Mouse (Mus musculus): Measurements from ENCODE around the gene Meis3. TPM values are rescaled to one million over a fixed set of nuclear protein-coding genes. Genes with fewer than 3 reads are reported as not detected.

The Meis3 gene
- polyA plus RNA-seq (2014; fragmentation: Nextera tagmentation; extraction: Ambion mirVana), result 88.8 and 97.6 TPM in 2 replicates

GRCm38 (mm10) chr7:16174597-16175541 lies at the start of gene Meis3:
TSS of gene Meis3 (plus strand) at chr7:16175090.
- peak; percentile 82 for DNase-seq (ENCODE audit: low spot score)
- Histone ChIP-seq H3K27ac (ENCODE audit: low read depth, low read length) (peak within 1 kb of the TSS; percentile 68), H3K4me2 (ENCODE audit: low read length) (peak within 1 kb of the TSS; percentile 68), H3K4me1 (ENCODE audit: control insufficient read depth, insufficient read depth, low read length) (peaks cover 10% of the 10 kb centered on the region), H3K36me3 (ENCODE audit: control insufficient read depth, insufficient read depth, low read length) (peaks cover 14% of the 10 kb centered on the region), H3K9me3 (replicated peaks; ENCODE audit: control insufficient read depth, low read length) (no peaks in the 10 kb centered on the region), H3K4me3 (ENCODE audit: low read depth, low read length) (peak within 1 kb of the TSS; percentile 70), H3K9ac (ENCODE audit: low read length) (peak within 1 kb of the TSS; percentile 88), H3K27me3 (replicated peaks; ENCODE audit: control insufficient read depth, insufficient read depth, low read length) (no peaks in the 10 kb centered on the region)
- peak; percentile 94 for ATAC-seq
- under 1% methylated on average over 36 of the region's 42 CpGs for WGBS

- H3K27ac ChIP-seq (ENCODE audit: low read depth, low read length), result no peak overlapping the region
- peaks cover 9% of the 10 kb centered on the region for H3K4me1 ChIP-seq (ENCODE audit: control insufficient read depth, insufficient read depth, low read length)
- 92% methylated on average over 9 of the region's 9 CpGs for WGBS
- no peak overlapping the region for H3K9ac ChIP-seq (ENCODE audit: low read length)
- H3K36me3 ChIP-seq (ENCODE audit: control insufficient read depth, insufficient read depth, low read length), result 0 out of 2 replicates have a peak, but pooled peaks cover 6% of the 10 kb centered on the region
- no peak for DNase-seq (ENCODE audit: low spot score)
- H3K4me2 ChIP-seq (ENCODE audit: low read length), result no peak overlapping the region
- H3K27me3 ChIP-seq (replicated peaks; ENCODE audit: control insufficient read depth, insufficient read depth, low read length), result no peaks in the 10 kb centered on the region
- no peak overlapping the region for H3K4me3 ChIP-seq (ENCODE audit: low read depth, low read length)
- H3K9me3 ChIP-seq (replicated peaks; ENCODE audit: control insufficient read depth, low read length), result no peaks in the 10 kb centered on the region
- no peak for ATAC-seq
Measured at GRCm38 (mm10) chr7:16125829-16126228, 49.1 kb upstream of the Meis3 start.

- DNase-seq (ENCODE audit: low spot score), result no peak
- H3K36me3 ChIP-seq (ENCODE audit: control insufficient read depth, insufficient read depth, low read length), result 0 out of 2 replicates have a peak, but pooled peaks cover 3% of the 10 kb centered on the region
- no peaks in the 10 kb centered on the region for H3K9me3 ChIP-seq (replicated peaks; ENCODE audit: control insufficient read depth, low read length)
- H3K4me2 ChIP-seq (ENCODE audit: low read length), result no peak overlapping the region
- H3K4me1 ChIP-seq (ENCODE audit: control insufficient read depth, insufficient read depth, low read length), result peaks cover 30% of the 10 kb centered on the region
- no peaks in the 10 kb centered on the region for H3K27me3 ChIP-seq (replicated peaks; ENCODE audit: control insufficient read depth, insufficient read depth, low read length)
- 74% methylated on average over 6 of the region's 6 CpGs for WGBS
- H3K27ac ChIP-seq (ENCODE audit: low read depth, low read length), result no peak overlapping the region
- H3K4me3 ChIP-seq (ENCODE audit: low read depth, low read length), result no peak overlapping the region
- H3K9ac ChIP-seq (ENCODE audit: low read length), result no peak overlapping the region
- no peak for ATAC-seq
Measured at GRCm38 (mm10) chr7:16128344-16128743, 46.5 kb upstream of the Meis3 start.

- peaks cover 34% of the 10 kb centered on the region for H3K4me1 ChIP-seq (ENCODE audit: control insufficient read depth, insufficient read depth, low read length)
- H3K27ac ChIP-seq (ENCODE audit: low read depth, low read length), result no peak overlapping the region; the same call in 1 of the 2 replicates
- no peak for DNase-seq (ENCODE audit: low spot score)
- ATAC-seq, result no peak
- 63% methylated on average over 5 of the region's 5 CpGs for WGBS
- H3K4me3 ChIP-seq (ENCODE audit: low read depth, low read length), result no peak overlapping the region
- H3K9me3 ChIP-seq (replicated peaks; ENCODE audit: control insufficient read depth, low read length), result no peaks in the 10 kb centered on the region
- H3K36me3 ChIP-seq (ENCODE audit: control insufficient read depth, insufficient read depth, low read length), result 0 out of 2 replicates have a peak, but pooled peaks cover 3% of the 10 kb centered on the region
- no peaks in the 10 kb centered on the region for H3K27me3 ChIP-seq (replicated peaks; ENCODE audit: control insufficient read depth, insufficient read depth, low read length)
- H3K4me2 ChIP-seq (ENCODE audit: low read length), result peak overlapping the region; percentile 73
- no peak overlapping the region for H3K9ac ChIP-seq (ENCODE audit: low read length)
Measured at GRCm38 (mm10) chr7:16128899-16129298, 46.0 kb upstream of the Meis3 start.

- ATAC-seq (peak; percentile 79), DNase-seq (ENCODE audit: low spot score) (peak; percentile 88)
- Histone ChIP-seq H3K27me3 (replicated peaks; ENCODE audit: control insufficient read depth, insufficient read depth, low read length) (no peaks in the 10 kb centered on the region), H3K4me3 (ENCODE audit: low read depth, low read length) (peak within 1 kb of the TSS; percentile 34), H3K4me1 (ENCODE audit: control insufficient read depth, insufficient read depth, low read length) (peaks cover 39% of the 10 kb centered on the region), H3K9ac (ENCODE audit: low read length) (peak within 1 kb of the TSS; percentile 66), H3K4me2 (ENCODE audit: low read length) (peak within 1 kb of the TSS; percentile 73), H3K9me3 (replicated peaks; ENCODE audit: control insufficient read depth, low read length) (no peaks in the 10 kb centered on the region), H3K36me3 (ENCODE audit: control insufficient read depth, insufficient read depth, low read length) (peaks cover 3% of the 10 kb centered on the region; the same call in 1 of the 2 replicates), H3K27ac (ENCODE audit: low read depth, low read length) (peak within 1 kb of the TSS; percentile 61)
- under 1% methylated on average over 12 of the region's 12 CpGs for WGBS
Measured at GRCm38 (mm10) chr7:16129421-16129845, 45.5 kb upstream of the Meis3 start, which contains the start of gene Slc8a2. TSS of gene Slc8a2 (plus strand) at chr7:16129826.

- Histone ChIP-seq H3K27me3 (replicated peaks; ENCODE audit: control insufficient read depth, insufficient read depth, low read length) (no peaks in the 10 kb centered on the region), H3K36me3 (ENCODE audit: control insufficient read depth, insufficient read depth, low read length) (peaks cover 5% of the 10 kb centered on the region; the same call in 1 of the 2 replicates), H3K4me3 (ENCODE audit: low read depth, low read length) (peak overlapping the region; percentile 34), H3K9me3 (replicated peaks; ENCODE audit: control insufficient read depth, low read length) (no peaks in the 10 kb centered on the region), H3K27ac (ENCODE audit: low read depth, low read length) (peak overlapping the region; percentile 61), H3K9ac (ENCODE audit: low read length) (peak overlapping the region; percentile 66), H3K4me1 (ENCODE audit: control insufficient read depth, insufficient read depth, low read length) (peaks cover 45% of the 10 kb centered on the region), H3K4me2 (ENCODE audit: low read length) (peak overlapping the region; percentile 73)
- DNase-seq (ENCODE audit: low spot score) (peak; percentile 91), ATAC-seq (peak; percentile 80)
- 1% methylated on average over 36 of the region's 38 CpGs for WGBS
Measured at GRCm38 (mm10) chr7:16129846-16130691, 44.8 kb upstream of the Meis3 start.

GRCm38 (mm10) chr7:16130956-16131634 lies 43.8 kb upstream of the Meis3 start:
- H3K27me3 ChIP-seq (replicated peaks; ENCODE audit: control insufficient read depth, insufficient read depth, low read length), result no peaks in the 10 kb centered on the region
- no peaks in the 10 kb centered on the region for H3K9me3 ChIP-seq (replicated peaks; ENCODE audit: control insufficient read depth, low read length)
- DNase-seq (ENCODE audit: low spot score) (no peak), ATAC-seq (no peak)
- H3K36me3 ChIP-seq (ENCODE audit: control insufficient read depth, insufficient read depth, low read length), result peaks cover 2% of the 10 kb centered on the region; the same call in 1 of the 2 replicates
- WGBS, result 38% methylated on average over 13 of the region's 13 CpGs
- peak overlapping the region; percentile 66 for H3K9ac ChIP-seq (ENCODE audit: low read length)
- H3K4me3 ChIP-seq (ENCODE audit: low read depth, low read length), result peak overlapping the region; percentile 34
- peak overlapping the region; percentile 73 for H3K4me2 ChIP-seq (ENCODE audit: low read length)
- H3K4me1 ChIP-seq (ENCODE audit: control insufficient read depth, insufficient read depth, low read length), result peaks cover 45% of the 10 kb centered on the region
- H3K27ac ChIP-seq (ENCODE audit: low read depth, low read length), result peak overlapping the region; percentile 53; the same call in 1 of the 2 replicates

GRCm38 (mm10) chr7:16132161-16132581 lies 42.7 kb upstream of the Meis3 start:
- ATAC-seq (no peak), DNase-seq (ENCODE audit: low spot score) (peak; percentile 70)
- H3K9ac ChIP-seq (ENCODE audit: low read length), result no peak overlapping the region
- peaks cover 45% of the 10 kb centered on the region for H3K4me1 ChIP-seq (ENCODE audit: control insufficient read depth, insufficient read depth, low read length)
- no peaks in the 10 kb centered on the region for H3K27me3 ChIP-seq (replicated peaks; ENCODE audit: control insufficient read depth, insufficient read depth, low read length)
- H3K4me2 ChIP-seq (ENCODE audit: low read length), result peak overlapping the region; percentile 73
- 5% methylated on average over 7 of the region's 7 CpGs for WGBS
- H3K4me3 ChIP-seq (ENCODE audit: low read depth, low read length), result peak overlapping the region; percentile 1; the same call in 1 of the 2 replicates
- no peaks in the 10 kb centered on the region for H3K9me3 ChIP-seq (replicated peaks; ENCODE audit: control insufficient read depth, low read length)
- H3K36me3 ChIP-seq (ENCODE audit: control insufficient read depth, insufficient read depth, low read length), result peaks cover 4% of the 10 kb centered on the region
- H3K27ac ChIP-seq (ENCODE audit: low read depth, low read length), result no peak overlapping the region
